Mouse (Mus musculus): Measurements from ENCODE around the gene Fut2. TPM values are rescaled to one million over a fixed set of nuclear protein-coding genes. Genes with fewer than 3 reads are reported as not detected.
A peak's percentile ranks its signal among the peaks of the same experiment; 100 is the strongest.

Fut2 gene
- not detected for total RNA-seq (2021)
- long read RNA-seq, experiment 1, partial matches to known transcripts, result 1 of 2 reads
- long read RNA-seq, experiment 1, other reads (novel, unspliced or antisense), result 0 of 2 reads
- long read RNA-seq, experiment 2, partial matches to known transcripts, result 0 of 1 reads
- long read RNA-seq, experiment 2, other reads (novel, unspliced or antisense), result 1 of 1 reads

DNA sequence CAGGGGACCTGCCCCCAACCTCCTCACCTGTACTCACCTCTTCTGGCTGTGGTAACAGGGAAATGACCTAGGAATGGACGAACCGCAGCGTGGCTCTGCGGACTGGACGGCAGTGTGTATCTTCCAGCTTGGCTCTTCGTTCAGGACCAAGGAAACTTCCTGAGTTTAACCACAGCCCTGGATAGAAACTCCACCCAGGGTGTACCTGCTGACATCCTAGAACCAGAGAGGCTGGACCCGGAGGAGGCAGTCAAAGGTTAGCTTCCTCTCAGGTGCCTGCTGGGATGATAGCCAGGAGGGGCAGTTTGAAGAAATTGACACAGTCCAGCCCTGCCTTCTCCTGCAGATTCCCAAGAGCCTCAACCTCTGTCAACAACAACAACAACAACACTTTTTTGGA lies at the start of gene Fut2:
Gene Fut2, minus strand, starts transcription at position 234 of the 400 bp plus-strand sequence.
- no peak for DNase-seq (ENCODE audit: low spot score in 2 of 2)

DNA sequence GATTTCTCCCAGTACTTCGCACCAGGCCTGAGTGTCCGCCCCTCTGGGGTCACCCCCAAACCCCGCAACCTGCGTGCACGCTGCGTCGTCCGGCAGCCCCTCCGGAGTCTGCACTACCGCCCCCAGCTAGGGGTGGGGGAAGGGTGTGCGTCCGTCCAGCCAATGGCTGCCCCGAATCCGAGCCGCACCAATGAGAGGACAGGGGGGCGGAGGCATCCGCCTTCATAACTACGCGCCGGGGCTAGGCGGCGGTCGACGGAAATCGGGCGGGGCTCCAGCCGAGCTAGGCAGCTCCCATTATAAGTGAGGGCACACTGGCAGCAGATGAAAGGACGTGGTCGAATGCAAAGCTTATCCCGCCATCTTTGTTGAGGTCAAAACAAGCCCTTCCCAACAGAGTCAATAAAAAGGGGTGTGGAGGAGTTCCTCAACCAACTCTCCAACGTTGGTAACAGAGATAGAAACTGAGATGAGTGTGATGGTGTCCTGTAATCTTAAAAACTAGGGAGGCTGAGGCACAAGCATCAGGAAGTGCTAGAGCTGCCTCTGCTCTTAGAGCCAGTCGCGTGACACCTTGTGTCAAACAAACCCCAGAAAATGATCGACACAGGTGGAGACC lies 49.0 kb upstream of the Fut2 start, which contains the start of gene Rpl18:
Gene Rpl18, plus strand, starts transcription at position 368 of the 619 bp plus-strand sequence.
- peak; percentile 95 to 98 for DNase-seq (ENCODE audit: low spot score in 2 of 2)

DNA sequence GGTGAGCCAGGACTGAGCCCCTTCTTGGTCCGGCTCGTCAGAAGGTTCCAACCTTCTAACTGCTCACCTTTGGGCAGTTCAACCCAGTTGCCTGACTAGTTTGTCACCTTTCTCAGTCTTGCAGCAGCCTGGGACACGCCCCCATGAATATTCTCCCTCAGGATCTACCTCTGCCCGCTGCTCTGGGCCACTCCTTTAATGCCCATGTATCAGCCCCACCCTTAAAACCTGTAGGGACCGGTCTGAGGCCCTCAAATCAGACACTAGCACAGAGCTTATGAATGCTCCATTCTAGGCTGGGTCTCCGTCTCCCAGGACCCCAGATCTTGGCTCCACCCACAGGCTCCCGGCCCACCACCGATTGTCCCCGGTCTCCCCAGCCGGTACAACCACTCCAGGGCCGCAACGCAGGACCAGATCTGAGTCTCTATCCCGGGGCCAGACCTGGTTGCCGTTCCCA lies 48.5 kb upstream of the Fut2 start:
- DNase-seq (ENCODE audit: low spot score in 2 of 2), result no peak

DNA sequence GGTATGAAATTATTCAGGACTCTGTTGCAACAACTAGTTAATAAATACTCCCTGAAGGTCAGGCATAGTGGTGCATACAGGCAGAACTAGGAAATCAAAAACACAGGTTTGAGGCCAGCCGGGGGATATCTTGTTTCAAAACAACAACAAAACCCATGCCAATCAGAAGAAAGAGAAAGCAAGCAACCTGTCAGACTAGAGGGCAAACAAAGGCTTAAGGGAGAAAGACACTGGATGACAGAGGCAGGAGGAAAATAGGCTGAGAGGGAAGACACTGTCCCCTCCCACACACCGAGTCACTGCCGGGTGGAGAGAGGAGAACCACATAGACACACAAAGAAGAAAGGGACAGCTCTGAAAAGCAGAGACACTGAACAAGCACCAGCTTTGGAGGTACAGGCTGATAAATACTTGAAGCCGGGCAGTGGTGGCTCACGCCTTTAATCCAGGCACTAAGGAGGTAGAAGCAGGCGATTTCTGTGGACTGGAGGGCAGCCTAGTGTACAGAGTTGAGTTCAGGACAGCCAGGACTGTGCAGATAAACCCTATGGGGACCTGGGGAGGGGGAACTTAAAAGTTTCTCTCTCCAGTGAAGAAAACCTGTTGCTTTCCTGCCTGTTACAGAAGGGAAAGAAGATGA lies 47.8 kb upstream of the Fut2 start:
- DNase-seq (ENCODE audit: low spot score in 2 of 2), result no peak

DNA sequence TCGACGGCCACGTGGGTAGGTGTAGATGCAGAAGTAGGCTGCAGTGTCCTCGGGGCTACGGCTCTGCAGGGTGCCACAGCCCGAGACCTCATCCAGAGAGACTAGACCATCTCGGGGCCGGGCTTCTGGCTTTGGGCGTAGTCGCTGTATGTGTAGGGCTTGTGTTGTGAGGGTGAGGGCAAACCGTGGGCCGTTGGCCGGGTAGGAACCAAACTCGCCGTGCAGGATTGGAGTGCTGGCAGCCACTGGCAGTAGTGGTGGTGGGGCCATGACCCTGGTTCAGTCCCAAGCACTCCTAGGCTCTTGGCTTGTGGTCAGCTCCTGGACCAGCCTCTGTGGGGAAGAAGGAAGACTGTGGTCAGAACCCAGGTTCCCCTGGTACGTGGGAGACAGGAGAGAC lies 47.2 kb upstream of the Fut2 start:
- no peak for DNase-seq (ENCODE audit: low spot score in 2 of 2)

DNA sequence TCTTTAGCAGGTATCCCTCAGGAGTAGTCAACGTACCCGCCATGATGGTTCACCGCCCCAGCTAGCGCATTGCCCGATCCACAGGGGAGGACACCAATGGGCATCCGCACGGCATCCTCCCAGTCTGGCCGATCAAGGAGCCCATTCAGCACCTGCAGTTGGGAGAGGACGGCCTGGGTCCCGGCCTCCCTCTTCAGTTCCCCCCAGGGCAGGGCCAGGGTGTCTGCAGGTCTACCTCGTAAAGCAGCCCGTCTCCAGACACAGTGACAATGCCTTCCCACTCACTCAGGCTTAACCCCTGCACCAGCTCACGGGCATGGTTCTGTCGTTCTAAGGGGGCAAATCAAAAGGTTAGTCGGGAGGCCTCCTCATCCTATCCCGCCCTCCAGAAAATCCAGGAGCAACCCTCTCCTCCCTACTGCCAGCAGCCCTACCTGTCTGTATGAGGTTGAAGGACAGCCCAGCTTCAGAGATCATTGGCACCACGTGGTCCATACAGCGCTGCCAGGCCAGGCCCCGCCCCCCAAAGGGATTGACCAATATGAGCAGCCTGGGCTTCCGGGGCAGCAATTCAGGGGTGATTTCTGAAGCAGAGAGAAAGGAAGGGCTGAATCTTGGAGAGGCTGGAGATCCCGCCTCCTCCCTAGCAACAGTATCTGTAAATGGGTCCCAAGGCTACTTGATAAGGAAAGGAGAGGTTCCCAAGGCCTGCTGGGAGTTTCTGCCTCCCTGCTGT lies 46.0 kb upstream of the Fut2 start:
- DNase-seq (ENCODE audit: low spot score in 2 of 2), result no peak

DNA sequence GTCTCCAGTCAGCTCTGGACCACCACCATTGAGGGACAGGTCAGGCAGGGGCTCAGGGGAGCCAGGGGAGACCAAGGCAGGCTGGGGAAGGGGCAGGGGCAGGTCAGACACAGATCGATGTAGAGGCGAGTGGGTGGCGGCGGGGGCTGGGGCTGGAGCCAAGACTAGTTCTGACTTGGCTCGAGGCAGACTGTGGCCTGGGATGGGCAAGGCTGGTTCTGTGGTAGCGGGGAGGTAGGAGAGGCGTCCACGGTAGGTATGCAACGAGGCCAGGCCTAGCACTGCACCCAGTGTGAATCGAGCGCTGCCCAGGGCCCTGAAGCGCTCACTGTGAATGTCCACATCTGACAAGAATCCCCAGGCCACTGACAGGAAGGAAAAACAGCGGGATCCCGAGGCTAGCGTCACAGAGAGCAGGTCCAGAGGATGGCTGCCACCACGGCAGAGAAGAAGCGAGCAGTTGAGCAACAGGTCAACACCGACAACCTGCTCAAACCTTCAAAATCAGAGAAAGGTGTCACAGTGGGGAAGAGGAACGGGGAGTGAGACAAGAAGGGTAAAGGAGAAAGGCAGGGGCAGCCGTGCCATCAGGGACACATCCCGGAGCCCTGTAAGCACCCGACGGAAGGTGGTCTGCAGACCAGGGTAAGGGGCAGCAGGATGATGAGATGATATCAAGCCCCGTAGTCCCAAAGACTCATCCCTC lies 45.3 kb upstream of the Fut2 start:
- no peak for DNase-seq (ENCODE audit: low spot score in 2 of 2)

DNA sequence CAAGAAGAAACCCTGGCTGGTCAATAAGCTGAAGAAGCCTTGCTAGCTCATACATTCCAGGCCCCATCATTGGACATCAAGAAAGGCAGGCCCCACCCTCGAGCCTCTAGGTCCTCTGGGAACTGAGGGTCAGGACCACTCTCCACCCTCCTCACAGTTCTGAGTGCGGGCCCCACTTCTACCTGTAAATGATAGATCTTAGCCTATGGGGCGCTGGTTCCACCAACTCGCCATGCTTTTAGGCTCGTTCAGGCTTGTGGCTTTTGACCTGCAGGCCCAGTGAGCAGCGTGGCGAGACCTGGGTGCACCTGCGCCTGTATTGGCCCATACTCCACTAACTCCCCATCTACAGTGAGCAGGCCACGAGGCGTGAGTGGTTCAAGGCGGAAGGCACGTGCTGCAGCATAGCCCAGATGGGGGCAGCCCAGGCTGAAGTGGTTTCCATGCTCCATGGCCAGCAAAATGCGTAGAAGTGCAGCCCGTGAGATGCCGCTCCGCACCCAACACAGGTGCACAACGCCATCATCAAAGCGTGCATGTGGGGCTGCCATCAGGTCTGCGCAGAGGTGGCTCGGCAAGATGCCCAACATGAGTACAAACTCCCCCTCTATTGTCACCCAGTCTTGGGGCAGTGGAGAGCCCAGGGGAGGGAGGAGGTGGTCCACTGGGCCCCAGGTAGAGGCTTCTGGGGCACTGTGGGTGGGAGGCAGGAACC lies 44.4 kb upstream of the Fut2 start:
- no peak for DNase-seq (ENCODE audit: low spot score in 2 of 2)

DNA sequence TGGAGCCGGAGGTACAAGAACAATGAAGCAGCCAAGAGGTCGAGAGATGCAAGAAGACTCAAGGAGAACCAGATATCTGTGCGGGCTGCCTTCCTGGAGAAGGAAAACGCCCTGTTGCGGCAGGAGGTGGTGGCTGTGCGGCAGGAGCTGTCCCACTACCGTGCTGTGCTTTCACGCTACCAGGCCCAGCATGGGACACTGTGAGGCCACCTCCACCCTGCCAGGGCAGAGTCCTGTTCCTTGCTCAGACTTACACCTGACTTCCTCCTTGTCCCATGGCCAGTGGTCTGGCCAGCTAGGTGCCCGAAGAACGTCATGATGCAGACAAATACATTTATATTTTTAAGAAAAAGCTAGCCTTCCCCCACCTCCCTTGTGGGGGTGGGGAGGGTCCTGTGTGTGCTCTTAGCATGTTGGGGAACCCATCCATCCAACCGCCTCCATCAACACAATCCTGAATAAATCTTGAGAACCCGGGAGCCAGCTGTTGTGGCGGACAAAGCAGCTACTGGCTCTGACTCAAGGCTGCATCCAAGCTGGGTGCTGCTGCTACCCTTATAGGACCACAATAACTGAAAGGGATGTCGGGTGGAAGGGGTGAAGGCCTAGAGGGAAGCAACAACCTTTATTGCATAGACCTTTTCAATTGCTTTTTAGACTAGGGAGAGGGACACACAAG lies 43.6 kb upstream of the Fut2 start:
- no peak for DNase-seq (ENCODE audit: low spot score in 2 of 2)

DNA sequence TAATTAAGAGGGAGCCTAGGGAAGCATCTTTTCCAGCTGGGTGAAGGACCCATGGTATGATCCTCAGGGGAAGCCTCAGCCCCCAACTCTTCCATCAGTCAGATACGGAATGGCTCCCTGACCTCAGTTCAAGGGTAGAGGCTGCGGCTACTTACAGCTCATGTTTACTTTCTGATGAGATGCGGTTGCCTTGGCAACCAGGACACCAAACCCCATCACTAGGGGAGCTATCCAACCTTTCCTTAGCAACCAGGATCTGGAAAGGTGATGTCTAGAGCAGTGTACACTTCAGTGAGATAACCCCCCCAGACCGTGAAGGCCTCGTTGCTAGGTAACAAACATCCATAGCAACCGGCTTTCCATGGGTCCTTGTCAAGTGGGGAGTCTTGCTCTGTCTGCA lies 42.8 kb upstream of the Fut2 start:
- DNase-seq (ENCODE audit: low spot score in 2 of 2), result no peak

DNA sequence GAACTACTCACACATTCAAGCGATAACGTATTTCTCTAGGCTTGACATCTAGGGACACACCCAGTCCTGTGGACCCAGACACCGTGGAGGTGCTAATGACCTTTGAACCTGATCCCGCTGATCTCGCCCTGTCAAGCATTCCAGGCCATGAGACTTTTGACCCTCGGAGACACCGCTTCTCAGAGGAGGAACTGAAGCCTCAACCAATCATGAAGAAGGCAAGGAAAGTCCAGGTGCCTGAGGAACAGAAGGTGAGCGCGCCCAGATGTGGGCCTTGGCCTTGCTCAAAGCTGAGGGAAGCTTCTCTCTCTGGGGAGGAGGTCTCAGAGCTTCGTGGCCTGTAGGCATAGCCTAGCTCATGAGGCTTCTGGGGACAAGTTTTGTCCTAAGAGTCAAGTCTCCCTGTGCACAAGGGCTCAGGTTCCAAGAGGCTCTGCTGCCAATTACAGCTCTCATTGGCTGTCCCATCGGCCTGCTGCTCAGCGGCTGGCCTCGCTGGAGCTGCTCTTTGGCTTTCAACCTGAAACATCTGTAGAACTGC lies 42.1 kb upstream of the Fut2 start:
- no peak for DNase-seq (ENCODE audit: low spot score in 2 of 2)

DNA sequence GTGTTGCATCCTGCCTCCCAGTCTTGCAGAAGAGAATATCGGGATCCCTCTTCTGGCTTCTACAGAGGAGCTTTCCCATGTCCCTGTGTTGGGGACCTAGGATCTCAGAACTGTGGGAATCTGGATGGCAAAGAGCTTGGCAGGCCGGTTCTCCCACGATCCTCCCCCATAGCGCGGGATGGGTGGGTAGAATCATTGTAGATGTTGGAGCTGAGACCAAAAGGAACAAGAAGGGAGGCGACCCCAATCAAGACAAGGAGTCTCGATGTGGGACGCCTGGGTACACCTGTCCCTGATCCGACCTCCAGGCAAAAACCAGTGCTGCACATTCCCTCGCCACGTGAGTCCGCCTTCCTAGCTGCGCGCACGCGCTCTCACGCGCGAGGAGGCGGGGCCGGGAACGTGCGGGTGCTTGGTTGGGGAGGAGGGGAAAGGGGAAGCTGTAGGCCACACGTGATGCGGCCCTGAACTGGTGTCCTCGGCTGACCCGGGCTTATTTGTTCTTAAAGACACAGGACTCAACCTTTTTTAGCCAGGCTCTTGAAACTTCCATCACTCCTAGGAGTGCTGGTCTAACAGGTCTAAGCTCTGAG lies 41.3 kb upstream of the Fut2 start:
- DNase-seq (ENCODE audit: low spot score in 2 of 2), result peak; percentile 90 to 93

DNA sequence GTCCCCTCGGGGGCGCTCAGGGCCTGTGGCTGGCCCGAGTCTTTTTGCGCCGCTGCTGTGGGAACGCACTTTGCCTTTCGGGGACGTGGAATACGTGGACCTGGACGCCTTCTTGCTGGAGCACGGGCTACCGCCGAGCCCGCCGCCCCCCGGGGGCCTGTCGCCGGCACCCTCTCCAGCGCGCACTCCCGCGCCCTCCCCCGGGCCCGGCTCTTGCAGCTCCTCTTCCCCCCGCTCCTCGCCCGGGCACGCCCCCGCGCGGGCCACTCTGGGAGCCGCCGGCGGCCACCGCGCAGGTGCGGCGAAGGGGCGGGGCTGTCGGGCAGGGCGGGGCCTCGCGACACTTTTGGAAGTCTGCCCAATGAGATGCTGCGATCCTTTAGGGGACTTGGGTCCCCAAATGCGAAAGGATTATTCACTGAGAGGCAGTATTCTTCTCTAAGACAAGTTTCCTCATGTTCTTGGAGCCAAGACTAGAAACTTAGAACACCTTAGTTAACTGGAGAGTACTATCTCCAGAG lies 40.6 kb upstream of the Fut2 start:
- DNase-seq (ENCODE audit: low spot score in 2 of 2), result peak; percentile 84 to 86

DNA sequence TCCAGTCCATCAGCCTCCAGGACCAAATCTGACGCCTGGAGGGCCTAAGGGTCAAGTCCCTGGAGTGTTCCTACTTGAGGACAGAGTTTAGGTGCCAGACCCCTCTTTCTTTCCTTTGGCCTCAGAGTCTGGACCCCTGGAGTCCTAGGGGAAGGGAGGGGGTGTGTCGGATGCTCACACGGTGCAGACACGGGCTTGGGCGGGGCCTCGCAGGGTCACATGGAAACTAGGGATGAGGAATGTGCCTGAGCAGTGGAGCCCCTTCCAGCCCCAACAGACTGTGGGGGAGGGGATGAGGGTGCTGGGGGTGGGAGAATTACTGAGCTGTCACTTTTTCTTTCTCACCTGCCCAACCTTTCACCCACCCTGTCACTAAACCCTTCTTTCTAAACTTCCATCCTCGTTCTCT lies 39.7 kb upstream of the Fut2 start:
- peak in 1 of 2 experiments; percentile 80 for DNase-seq (ENCODE audit: low spot score in 2 of 2)

DNA sequence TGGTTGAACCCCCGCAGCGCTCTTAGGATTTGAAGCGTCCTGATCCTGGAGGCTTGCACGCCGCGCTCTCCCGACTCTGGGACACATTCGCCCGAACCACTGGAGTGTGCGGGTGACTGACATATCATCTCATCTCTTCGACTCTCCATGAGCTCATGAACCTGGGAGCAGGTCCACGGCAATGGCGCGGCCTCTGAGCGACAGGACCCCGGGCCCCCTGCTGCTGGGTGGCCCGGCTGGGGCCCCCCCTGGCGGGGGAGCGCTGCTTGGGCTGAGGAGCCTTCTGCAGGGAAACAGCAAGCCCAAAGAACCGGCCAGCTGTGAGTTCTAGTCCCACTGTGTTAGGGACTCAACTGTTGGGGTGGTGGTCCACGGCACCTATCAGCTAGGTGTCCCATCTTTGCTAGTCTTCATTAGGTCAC lies 39.3 kb upstream of the Fut2 start:
- peak in 1 of 2 experiments; percentile 50 for DNase-seq (ENCODE audit: low spot score in 2 of 2)

DNA sequence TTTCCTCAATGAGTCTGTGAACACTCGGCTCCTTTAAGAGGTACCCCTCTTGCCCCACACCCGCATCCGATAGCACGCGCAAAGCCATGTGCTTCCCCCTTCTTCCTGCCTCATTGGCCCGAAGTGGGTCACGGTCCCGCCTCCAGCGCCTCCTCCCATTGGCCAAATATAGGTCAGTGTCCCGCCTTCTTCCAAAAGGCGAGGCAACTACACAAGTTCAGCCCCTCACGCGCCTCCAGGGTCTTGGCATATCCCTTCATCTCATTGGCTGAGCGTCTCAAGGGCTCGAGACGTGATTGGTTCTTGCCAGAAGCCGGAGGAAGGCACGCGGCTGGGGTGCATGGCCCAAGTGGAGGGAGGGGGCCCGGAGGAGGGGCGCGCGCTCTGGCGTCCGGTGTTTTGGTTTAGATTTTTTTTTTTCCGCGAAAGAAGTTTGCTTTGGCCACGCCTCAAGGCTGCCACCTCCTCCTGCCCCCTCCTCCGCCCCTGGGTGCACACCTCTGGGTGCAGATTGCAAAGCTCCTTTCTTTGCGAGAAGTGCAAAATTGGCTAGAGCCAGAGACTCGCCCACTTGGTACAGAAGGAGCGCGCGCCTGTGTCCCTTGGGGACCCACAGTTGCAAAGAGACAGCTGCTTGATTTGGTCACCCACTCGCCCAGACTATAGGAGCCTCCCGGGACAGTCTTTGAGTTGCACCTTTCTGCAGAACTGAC lies 38.7 kb upstream of the Fut2 start, which contains the start of gene Dbp:
Gene Dbp, plus strand, starts transcription at position 359 of the 713 bp plus-strand sequence.
- DNase-seq (ENCODE audit: low spot score in 2 of 2), result peak; percentile 93 to 97

DNA sequence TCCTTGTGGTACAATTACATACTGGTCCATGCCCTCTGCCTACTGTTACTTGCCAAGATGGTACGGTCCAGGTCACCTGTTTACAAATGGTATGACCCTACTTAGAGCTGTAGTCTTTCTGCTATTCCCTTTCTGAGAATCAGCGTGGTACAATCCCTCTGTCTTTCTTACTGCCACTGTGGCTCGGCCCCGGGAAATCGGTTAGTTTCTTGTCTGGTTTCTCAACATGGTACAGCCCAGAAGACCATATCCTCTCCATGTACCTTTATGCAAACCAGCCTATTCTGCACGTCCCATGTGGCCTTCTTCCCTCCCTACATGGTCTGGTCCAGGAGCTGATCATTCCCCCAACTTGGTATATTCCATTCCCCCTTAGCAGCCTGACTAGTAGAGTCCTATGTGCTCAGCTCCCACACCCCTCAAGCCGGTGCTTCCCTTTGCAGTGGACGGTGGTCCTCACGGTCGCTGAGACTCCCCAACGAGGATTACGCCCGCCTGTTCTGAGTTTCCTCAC lies 37.9 kb upstream of the Fut2 start:
- peak in 1 of 2 experiments; percentile 61 for DNase-seq (ENCODE audit: low spot score in 2 of 2)

DNA sequence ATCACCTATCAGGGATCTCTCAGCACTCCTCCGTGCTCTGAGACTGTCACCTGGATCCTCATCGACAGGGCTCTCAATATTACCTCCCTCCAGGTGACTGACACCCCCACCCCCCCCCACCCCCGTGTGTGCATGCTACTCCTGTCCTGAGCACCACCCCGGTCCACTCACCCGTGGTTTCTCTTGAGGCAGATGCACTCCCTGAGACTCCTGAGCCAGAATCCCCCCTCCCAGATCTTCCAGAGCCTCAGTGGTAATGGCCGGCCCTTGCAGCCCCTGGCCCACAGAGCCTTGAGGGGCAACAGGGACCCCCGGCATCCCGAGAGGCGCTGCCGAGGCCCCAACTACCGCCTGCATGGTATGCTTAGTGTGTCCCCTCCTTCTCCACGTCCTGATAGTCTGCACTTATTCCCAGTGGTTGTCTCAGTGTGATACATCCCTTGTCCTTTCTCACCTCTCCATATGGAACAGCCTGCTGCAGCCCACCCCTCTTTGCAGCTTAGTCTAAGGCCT lies 37.4 kb upstream of the Fut2 start:
- DNase-seq (ENCODE audit: low spot score in 2 of 2), result no peak

All from gastrocnemius, postnatal 4 days (tissue).